16 mouse cellular contexts compared by ENCODE assay signal in genomic region chr15:80485601-80486000, GRCm38 (mm10).
A peak's percentile ranks its signal among the peaks of the same experiment; 100 is the strongest.
DNase-seq lines count a peak whose midpoint lies in the region; ATAC-seq and TF ChIP-seq lines count a peak whose summit lies in the region.
"Had no signal": no experiment of that assay in that cellular context is flagged by ENCODE, and none has a peak within 500 bp of the region (broad histone marks: within the 10 kb centered on the region; RNA-seq: fewer than 3 reads in every experiment).

No protein-coding gene starts in this region.

- no peak overlapping the region for H3K9ac ChIP-seq in heart, embryonic 13.5 days
- no peak overlapping the region for H3K9ac ChIP-seq in heart, embryonic 12.5 days
- no peak overlapping the region for H3K9ac ChIP-seq in lung, embryonic 14.5 days
- no peak overlapping the region for H3K9ac ChIP-seq in liver, postnatal 0 days (replicated peaks)
- H3K9ac ChIP-seq: liver, embryonic 13.5 days had no signal

- H3K27ac ChIP-seq in heart, embryonic 13.5 days (replicated peaks): no peak overlapping the region
- no peak overlapping the region for H3K27ac ChIP-seq in heart, embryonic 12.5 days (ENCODE audit: poor library complexity, severe bottlenecking)
- no peak overlapping the region for H3K27ac ChIP-seq in lung, embryonic 14.5 days (ENCODE audit: low read depth)
- H3K27ac ChIP-seq in liver, postnatal 0 days (ENCODE audit: low read depth): no peak overlapping the region
- H3K27ac ChIP-seq: liver, embryonic 13.5 days had no signal

- no peak for TF ChIP-seq POLR2A in lung, adult 2 months (IDR thresholded peaks at IDR 0.05; ENCODE audit: borderline replicate concordance, extremely low read depth, low read depth, low read length)

- H3K4me1 ChIP-seq in heart, embryonic 13.5 days: peaks cover 13% of the 10 kb centered on the region
- peaks cover 4% of the 10 kb centered on the region for H3K4me1 ChIP-seq in heart, embryonic 12.5 days (replicated peaks)
- no peaks in the 10 kb centered on the region for H3K4me1 ChIP-seq in lung, embryonic 14.5 days (ENCODE audit: insufficient read depth)
- H3K4me1 ChIP-seq in lung, adult 2 months (ENCODE audit: control insufficient read depth, insufficient read depth, low read length): no peaks in the 10 kb centered on the region
- no peaks in the 10 kb centered on the region for H3K4me1 ChIP-seq in liver, postnatal 0 days (ENCODE audit: insufficient read depth)
- H3K4me1 ChIP-seq: liver, embryonic 13.5 days had no signal

- 0 out of 2 replicates have a peak overlapping the region, but pooled peaks have one; percentile 5 for H3K4me2 ChIP-seq in heart, embryonic 13.5 days
- no peak overlapping the region for H3K4me2 ChIP-seq in heart, embryonic 12.5 days
- no peak overlapping the region for H3K4me2 ChIP-seq in lung, embryonic 14.5 days
- H3K4me2 ChIP-seq in liver, postnatal 0 days (ENCODE audit: low read depth, low read length): no peak overlapping the region
- H3K4me2 ChIP-seq: liver, embryonic 13.5 days had no signal

- no peak for ATAC-seq in heart, embryonic 13.5 days (ENCODE audit: extremely low read depth, insufficient number of reproducible peaks, low FRiP score, low TSS enrichment)
- ATAC-seq in heart, embryonic 12.5 days (ENCODE audit: insufficient number of reproducible peaks, low FRiP score): no peak
- ATAC-seq in lung, embryonic 14.5 days (ENCODE audit: insufficient read depth): no peak
- ATAC-seq in liver, postnatal 0 days: no peak
- ATAC-seq: inflammation-experienced regulatory T-cells, adult 6 months had no signal

- no peaks in the 10 kb centered on the region for H3K36me3 ChIP-seq in heart, embryonic 13.5 days
- no peaks in the 10 kb centered on the region for H3K36me3 ChIP-seq in heart, embryonic 12.5 days
- no peaks in the 10 kb centered on the region for H3K36me3 ChIP-seq in lung, embryonic 14.5 days (ENCODE audit: insufficient read depth)
- H3K36me3 ChIP-seq in liver, postnatal 0 days (replicated peaks; ENCODE audit: insufficient read depth, low read length): no peaks in the 10 kb centered on the region
- H3K36me3 ChIP-seq: liver, embryonic 13.5 days had no signal

- DNase-seq in lung, embryonic 14.5 days: peak; percentile 17
- no peak for DNase-seq in lung, adult 2 months
- DNase-seq in Muller cell, postnatal 12 days (ENCODE audit: inconsistent ontology term): peak; percentile 47
- DNase-seq in liver, postnatal 0 days: no peak
- DNase-seq in ovary, adult 18-20 months (ENCODE audit: low spot score): no peak
- DNase-seq in urinary bladder, adult 18-20 months (ENCODE audit: low spot score in 2 of 2): no peak
- DNase-seq: cerebellum, adult 2 months; embryo, embryonic 11 days; kidney, postnatal 25 days; liver, embryonic 13.5 days; right cerebral cortex, postnatal 25 days; thymus, postnatal 36 days had no signal

- peaks cover 4% of the 10 kb centered on the region; the same call in 1 of the 2 replicates for H3K27me3 ChIP-seq in heart, embryonic 13.5 days (replicated peaks)
- H3K27me3 ChIP-seq in heart, embryonic 12.5 days (replicated peaks): 0 out of 2 replicates have a peak, but pooled peaks cover 4% of the 10 kb centered on the region
- H3K27me3 ChIP-seq in lung, embryonic 14.5 days (ENCODE audit: insufficient read depth, low read length): no peaks in the 10 kb centered on the region
- no peaks in the 10 kb centered on the region for H3K27me3 ChIP-seq in liver, postnatal 0 days (ENCODE audit: insufficient read depth, low read length)
- H3K27me3 ChIP-seq: liver, embryonic 13.5 days had no signal

- no peak overlapping the region for H3K4me3 ChIP-seq in heart, embryonic 13.5 days
- H3K4me3 ChIP-seq in heart, embryonic 12.5 days: no peak overlapping the region
- H3K4me3 ChIP-seq in lung, embryonic 14.5 days (ENCODE audit: low read depth, low read length): no peak overlapping the region
- H3K4me3 ChIP-seq in lung, adult 2 months (replicated peaks; ENCODE audit: extremely low read depth, low read depth, low read length): no peak overlapping the region
- no peak overlapping the region for H3K4me3 ChIP-seq in liver, postnatal 0 days (ENCODE audit: low read depth, low read length)
- H3K4me3 ChIP-seq: liver, embryonic 13.5 days; megakaryocyte, embryonic 14.5 days had no signal

- 79% methylated on average over 1 of the region's 1 CpGs for WGBS in heart, embryonic 13.5 days
- 78% methylated on average over 1 of the region's 1 CpGs for WGBS in heart, embryonic 12.5 days
- WGBS in lung, embryonic 14.5 days: 88% methylated on average over 1 of the region's 1 CpGs
- WGBS in lung, adult 2 months: 83% methylated on average over 1 of the region's 1 CpGs
- 76% methylated on average over 1 of the region's 1 CpGs for WGBS in liver, postnatal 0 days (ENCODE audit: insufficient replicate concordance)

- TF ChIP-seq EP300 in liver, postnatal 0 days (IDR thresholded peaks at IDR 0.05; ENCODE audit: low read depth): no peak

- H3K9me3 ChIP-seq in heart, embryonic 13.5 days: no peaks in the 10 kb centered on the region
- no peaks in the 10 kb centered on the region for H3K9me3 ChIP-seq in heart, embryonic 12.5 days (replicated peaks)
- no peaks in the 10 kb centered on the region for H3K9me3 ChIP-seq in lung, embryonic 14.5 days (ENCODE audit: low read depth, low read length)
- H3K9me3 ChIP-seq in liver, postnatal 0 days (ENCODE audit: low read length): no peaks in the 10 kb centered on the region
- H3K9me3 ChIP-seq: liver, embryonic 13.5 days; megakaryocyte, embryonic 14.5 days had no signal

- TF ChIP-seq CTCF in lung, embryonic 14.5 days (IDR thresholded peaks at IDR 0.05; ENCODE audit: low read depth): peak; percentile 60
- no peak for TF ChIP-seq CTCF in lung, adult 2 months (IDR thresholded peaks at IDR 0.05; ENCODE audit: insufficient read depth, low read length)
- TF ChIP-seq CTCF in liver, postnatal 0 days (IDR thresholded peaks at IDR 0.05; ENCODE audit: low read depth): peak; percentile 52

Comparison
In these comparisons a context has a peak if more than half of its experiments do, and no peak if none do; other contexts are left out.
1. DNase-seq: peak in lung, embryonic 14.5 days (single experiment) and Muller cell, postnatal 12 days (single experiment); none in lung, adult 2 months (single experiment), liver, postnatal 0 days (single experiment), ovary, adult 18-20 months (single experiment) and urinary bladder, adult 18-20 months (0 of 2).